Mouse (Mus musculus) lung, embryonic 16.5 days (tissue): Measurements from ENCODE around the gene Ddx58. TPM values are rescaled to one million over a fixed set of nuclear protein-coding genes. Genes with fewer than 3 reads are reported as not detected.

ENCODE experiments used
- ATAC-seq: fragments of 200-750 bp; cut with Nextera tagmentation; 2 replicates; pipeline ENCODE4 v1.8.0; 2017; ENCODE audit warnings: low read depth, mild to moderate bottlenecking, moderate library complexity
- H3K27ac ChIP-seq: fragments of 300-500 bp; sonication (generic); 2 replicates; pipeline ENCODE4 v1.5.1; 2014; ENCODE audit warnings: mild to moderate bottlenecking, control low read depth, low read length
- H3K27me3 ChIP-seq: fragments of 300-500 bp; sonication (generic); 2 replicates; pipeline ENCODE4 v1.6.1; 2014; ENCODE audit warnings: low read depth, low read length, mixed read lengths; ENCODE audit not compliant: control insufficient read depth, insufficient read depth
- H3K36me3 ChIP-seq: fragments of 300-500 bp; sonication (generic); 2 replicates; pipeline ENCODE4 v1.6.1; 2014; ENCODE audit warnings: low read length; ENCODE audit not compliant: control insufficient read depth, insufficient read depth
- H3K4me1 ChIP-seq: fragments of 300-500 bp; sonication (generic); replicated peaks from 2 replicates; pipeline ENCODE4 v1.6.1; 2014; ENCODE audit warnings: low read length, mixed read lengths; ENCODE audit not compliant: control insufficient read depth, insufficient read depth
- H3K4me2 ChIP-seq: fragments of 300-500 bp; sonication (generic); 2 replicates; pipeline ENCODE4 v1.6.1; 2014; ENCODE audit warnings: low read depth, low read length, control low read depth
- H3K4me3 ChIP-seq: fragments of 300-500 bp; sonication (generic); 2 replicates; pipeline ENCODE4 v1.5.1; 2014; ENCODE audit warnings: mild to moderate bottlenecking, low read length, control low read depth
- H3K9ac ChIP-seq: fragments of 300-500 bp; sonication (generic); 2 replicates; pipeline ENCODE4 v1.6.1; 2014; ENCODE audit warnings: low read length, control low read depth
- H3K9me3 ChIP-seq: fragments of 300-500 bp; sonication (generic); 2 replicates; pipeline ENCODE4 v1.6.1; 2016; ENCODE audit warnings: low read length; ENCODE audit not compliant: control insufficient read depth
- WGBS: fragments of 180-500 bp; shearing (Covaris S2); extraction: QIAGEN DNeasy Blood & Tissue Kit; methylation state at CpG from one replicate; pipeline ENCODE4 v1.1.7; 2014; 5-methylcytosine and 5-hydroxymethylcytosine counted together
- polyA plus RNA-seq: library from polyadenylated mRNA; unstranded; fragments of >200 nt; fragmentation: Nextera tagmentation; extraction: Ambion mirVana; gene quantifications from 2 replicates; pipeline ENCODE4 v1.2.1, GENCODE M21; 2015

The Ddx58 gene
- polyA plus RNA-seq, 1 experiment from 2014 or later: 11.7 TPM

DNA sequence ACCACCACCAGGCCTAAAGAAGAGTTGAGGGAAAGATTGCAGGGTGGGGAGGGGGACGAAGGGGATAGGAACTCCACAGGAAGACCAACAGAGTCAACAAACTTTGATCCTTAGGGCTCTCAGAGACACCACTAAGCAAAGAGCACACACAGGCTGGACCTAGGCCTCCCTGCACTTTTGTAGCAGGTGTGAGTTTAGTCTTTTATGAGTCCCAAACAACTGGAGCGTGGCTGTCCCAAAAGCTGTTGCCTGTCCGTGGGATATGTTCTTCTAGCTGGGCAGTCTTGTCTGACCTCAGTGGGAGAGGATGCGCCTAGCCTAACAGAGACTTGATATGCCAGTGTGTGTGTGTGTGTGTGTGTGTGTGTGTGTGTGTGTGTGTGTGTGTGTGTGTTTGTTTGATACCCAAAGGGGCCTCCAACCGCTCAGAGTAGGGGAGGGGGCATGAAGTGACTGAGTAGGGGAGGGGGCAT lies 680 bp upstream of the Ddx58 start:
- H3K4me1 ChIP-seq: peaks cover 4% of the 10 kb centered on the region; the same call in 1 of the 2 replicates
- H3K4me3 ChIP-seq: peak overlapping the region; percentile 60
- peak overlapping the region; percentile 70 for H3K4me2 ChIP-seq
- no peaks in the 10 kb centered on the region for H3K36me3 ChIP-seq
- H3K27me3 ChIP-seq: no peaks in the 10 kb centered on the region
- no peaks in the 10 kb centered on the region for H3K9me3 ChIP-seq
- no peak overlapping the region for H3K27ac ChIP-seq
- peak; percentile 5; the same call in 1 of the 2 replicates for ATAC-seq
- H3K9ac ChIP-seq: peak overlapping the region; percentile 63
- 45% methylated on average over 5 of the region's 5 CpGs for WGBS

DNA sequence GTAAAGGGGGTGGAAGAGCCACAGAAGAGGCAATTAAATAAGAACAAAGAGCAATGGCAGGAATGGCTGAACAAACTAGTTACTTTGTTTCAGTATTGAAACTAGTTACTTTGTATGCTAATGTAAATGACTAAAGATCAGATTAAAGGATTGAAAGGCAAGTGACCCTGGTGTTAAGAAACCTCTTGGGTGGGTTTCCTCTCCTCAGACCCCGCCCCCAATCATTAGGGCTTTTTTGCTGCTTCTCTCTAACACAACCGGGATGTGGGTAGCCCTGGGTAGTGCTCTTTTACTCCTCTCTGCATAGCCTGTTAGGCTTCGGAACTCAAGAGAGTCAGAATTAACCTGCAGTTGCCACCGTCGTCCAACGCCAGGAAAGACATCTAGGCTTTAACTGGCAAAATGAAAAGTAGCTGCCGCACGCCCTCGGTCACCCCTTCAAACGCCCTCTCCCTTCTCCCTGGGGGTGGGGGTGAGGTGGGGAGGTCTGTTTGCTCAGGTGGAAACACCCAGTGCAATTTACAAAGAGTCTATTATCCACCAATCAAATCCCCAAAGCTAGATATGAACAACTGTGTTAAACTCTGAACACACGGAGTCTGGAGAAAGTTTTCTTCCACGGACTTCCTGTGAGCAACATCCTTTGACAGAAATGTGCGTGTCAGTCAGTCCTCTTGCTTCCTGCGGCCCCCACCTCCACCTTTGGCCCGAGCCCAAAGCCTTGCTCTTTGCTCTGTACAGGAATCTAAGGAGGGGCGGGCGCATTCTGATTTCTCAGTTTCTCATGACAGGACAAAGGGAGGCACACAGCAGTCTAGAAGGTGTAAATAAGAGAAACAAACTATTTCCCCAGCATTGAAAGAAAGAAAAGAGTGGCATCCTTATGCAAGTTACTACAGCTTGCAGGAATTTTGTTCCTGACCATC lies 882 bp downstream of the Ddx58 start:
- peaks cover 4% of the 10 kb centered on the region; the same call in 1 of the 2 replicates for H3K4me1 ChIP-seq
- 1% methylated on average over 17 of the region's 17 CpGs for WGBS
- peak overlapping the region; percentile 63 for H3K9ac ChIP-seq
- no peaks in the 10 kb centered on the region for H3K9me3 ChIP-seq
- peak overlapping the region; percentile 60 for H3K4me3 ChIP-seq
- peak; percentile 78 for ATAC-seq
- H3K27ac ChIP-seq: peak overlapping the region; percentile 70
- H3K27me3 ChIP-seq: no peaks in the 10 kb centered on the region
- H3K36me3 ChIP-seq: 0 out of 2 replicates have a peak, but pooled peaks cover 2% of the 10 kb centered on the region
- H3K4me2 ChIP-seq: peak overlapping the region; percentile 70

DNA sequence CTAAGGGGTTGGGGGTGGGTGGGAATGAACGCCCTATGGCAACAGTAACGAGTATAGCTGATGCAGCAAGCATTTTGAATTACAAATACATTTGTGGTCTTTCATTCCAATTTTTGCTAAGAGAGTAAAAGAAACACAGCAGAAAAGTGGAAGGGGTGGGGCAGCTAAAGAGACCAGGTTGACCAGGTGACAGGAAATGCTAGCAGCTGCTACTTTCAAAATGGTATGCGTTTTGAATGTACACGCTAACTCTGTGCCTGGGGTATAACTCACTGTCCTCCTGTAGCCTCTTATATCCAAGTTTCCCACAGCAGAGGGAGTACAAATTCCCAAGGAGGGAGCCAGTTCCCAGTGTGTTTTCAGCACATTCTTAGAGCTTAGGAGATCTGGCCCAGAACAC lies 2.8 kb downstream of the Ddx58 start:
- Histone ChIP-seq H3K9ac (no peak overlapping the region), H3K4me2 (no peak overlapping the region), H3K27me3 (no peaks in the 10 kb centered on the region), H3K9me3 (no peaks in the 10 kb centered on the region), H3K4me1 (peaks cover 4% of the 10 kb centered on the region; the same call in 1 of the 2 replicates), H3K27ac (no peak overlapping the region), H3K36me3 (0 out of 2 replicates have a peak, but pooled peaks cover 2% of the 10 kb centered on the region), H3K4me3 (no peak overlapping the region)
- WGBS: 70% methylated on average over 4 of the region's 4 CpGs
- no peak for ATAC-seq

DNA sequence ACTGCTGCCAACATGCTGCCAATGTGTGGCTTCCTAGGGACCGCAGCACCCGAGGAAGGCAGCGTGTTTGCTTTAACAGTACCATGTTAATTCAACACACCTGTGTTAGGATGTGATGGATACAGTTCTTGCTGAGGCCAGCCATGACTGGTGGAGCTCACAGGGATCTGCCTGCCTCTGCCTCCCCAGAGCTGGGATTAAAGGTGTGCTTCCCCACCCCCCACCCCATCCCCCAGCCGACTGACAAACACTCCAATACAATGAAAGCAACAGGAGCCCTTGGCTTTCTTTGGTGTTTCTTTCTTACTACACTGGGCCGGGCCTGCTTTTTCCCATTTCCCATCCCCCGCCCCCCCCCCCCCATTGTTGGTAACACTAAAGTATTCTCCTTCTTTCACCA lies 5.4 kb downstream of the Ddx58 start:
- WGBS: 81% methylated on average over 6 of the region's 6 CpGs
- Histone ChIP-seq H3K27ac (no peak overlapping the region), H3K4me1 (peaks cover 4% of the 10 kb centered on the region; the same call in 1 of the 2 replicates), H3K4me3 (no peak overlapping the region), H3K36me3 (0 out of 2 replicates have a peak, but pooled peaks cover 2% of the 10 kb centered on the region), H3K4me2 (no peak overlapping the region), H3K27me3 (no peaks in the 10 kb centered on the region), H3K9me3 (no peaks in the 10 kb centered on the region), H3K9ac (no peak overlapping the region)
- no peak for ATAC-seq

DNA sequence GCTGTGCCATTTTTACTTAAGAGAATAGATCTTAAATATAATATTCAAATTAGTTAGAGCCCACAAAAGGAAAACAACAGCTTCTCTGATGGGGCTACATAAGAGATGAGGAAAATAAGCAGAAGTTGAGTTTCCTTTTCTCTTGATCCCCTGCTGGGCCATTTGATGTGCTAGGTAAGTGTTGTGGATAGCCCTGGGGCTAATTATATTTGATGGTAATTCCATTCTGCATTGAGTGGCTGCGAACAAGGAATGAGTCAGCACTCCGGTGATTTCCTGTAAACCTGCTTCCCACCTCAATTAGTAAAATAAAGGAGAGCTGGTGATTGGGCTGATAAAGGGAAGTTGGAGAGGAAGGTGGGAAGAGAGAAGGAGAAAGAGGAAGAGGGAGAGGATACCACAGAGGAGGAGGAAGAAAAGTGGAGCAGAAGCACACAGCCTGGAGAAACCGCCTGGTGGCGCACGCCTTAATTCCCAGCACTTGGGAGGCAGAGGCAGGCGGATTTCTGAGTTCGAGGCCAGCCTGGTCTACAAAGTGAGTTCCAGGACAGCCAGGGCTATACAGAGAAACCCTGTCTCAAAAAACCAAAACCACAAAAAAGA lies 6.5 kb downstream of the Ddx58 start:
- Histone ChIP-seq H3K9ac (no peak overlapping the region), H3K4me2 (no peak overlapping the region), H3K9me3 (no peaks in the 10 kb centered on the region), H3K27ac (no peak overlapping the region), H3K27me3 (no peaks in the 10 kb centered on the region), H3K4me3 (no peak overlapping the region), H3K4me1 (no peaks in the 10 kb centered on the region), H3K36me3 (0 out of 2 replicates have a peak, but pooled peaks cover 2% of the 10 kb centered on the region)
- ATAC-seq: no peak
- WGBS: 88% methylated on average over 7 of the region's 7 CpGs

DNA sequence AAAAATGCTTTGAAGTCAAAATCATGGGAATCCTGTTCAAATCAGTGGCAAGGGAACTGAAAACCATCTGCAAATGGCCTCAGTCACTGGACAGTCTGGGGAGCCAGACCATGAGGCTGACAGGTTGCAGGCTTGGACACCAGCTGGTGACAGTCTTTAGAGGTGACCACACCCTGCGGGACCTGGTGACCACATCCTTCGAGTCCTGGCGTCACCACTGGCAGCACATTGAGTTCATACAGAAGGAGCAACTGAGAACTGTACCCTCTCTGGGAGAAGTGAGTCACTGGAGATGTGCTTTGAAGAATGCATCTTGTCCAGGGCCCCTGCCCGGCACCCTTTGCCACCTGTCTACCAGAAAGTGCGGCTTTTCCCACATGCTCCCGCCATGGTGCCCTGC lies 9.9 kb downstream of the Ddx58 start:
- H3K9me3 ChIP-seq: no peaks in the 10 kb centered on the region
- H3K27me3 ChIP-seq: no peaks in the 10 kb centered on the region
- H3K27ac ChIP-seq: no peak overlapping the region
- no peak overlapping the region for H3K9ac ChIP-seq
- no peak overlapping the region for H3K4me2 ChIP-seq
- ATAC-seq: no peak
- H3K36me3 ChIP-seq: 0 out of 2 replicates have a peak, but pooled peaks cover 1% of the 10 kb centered on the region
- H3K4me3 ChIP-seq: no peak overlapping the region
- WGBS: 96% methylated on average over 6 of the region's 6 CpGs
- H3K4me1 ChIP-seq: no peaks in the 10 kb centered on the region

DNA sequence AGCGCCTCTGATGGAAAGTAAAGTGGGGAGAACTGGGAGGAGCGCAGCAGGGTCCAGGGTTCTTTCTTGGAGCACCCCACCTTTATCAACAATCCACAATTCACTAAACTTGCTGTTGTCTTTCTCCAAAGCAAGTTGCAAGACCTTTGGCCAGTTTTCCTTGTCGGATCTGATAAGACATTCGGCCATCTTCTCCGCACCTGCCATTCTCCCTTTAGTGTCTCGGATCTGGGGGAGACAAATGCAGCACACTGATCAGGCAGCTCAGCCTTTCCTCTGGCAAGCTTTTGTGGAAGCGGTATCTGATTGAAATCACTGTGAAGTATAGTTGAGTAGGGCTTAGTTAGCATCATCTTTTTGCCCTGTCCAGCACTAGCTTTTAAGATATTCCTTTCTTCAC lies 11.7 kb downstream of the Ddx58 start:
- no peak for ATAC-seq
- H3K27ac ChIP-seq: no peak overlapping the region
- H3K27me3 ChIP-seq: no peaks in the 10 kb centered on the region
- H3K9me3 ChIP-seq: no peaks in the 10 kb centered on the region
- H3K4me3 ChIP-seq: no peak overlapping the region
- WGBS: 91% methylated on average over 7 of the region's 7 CpGs
- H3K4me2 ChIP-seq: no peak overlapping the region
- no peak overlapping the region for H3K9ac ChIP-seq
- no peaks in the 10 kb centered on the region for H3K4me1 ChIP-seq
- no peaks in the 10 kb centered on the region for H3K36me3 ChIP-seq

DNA sequence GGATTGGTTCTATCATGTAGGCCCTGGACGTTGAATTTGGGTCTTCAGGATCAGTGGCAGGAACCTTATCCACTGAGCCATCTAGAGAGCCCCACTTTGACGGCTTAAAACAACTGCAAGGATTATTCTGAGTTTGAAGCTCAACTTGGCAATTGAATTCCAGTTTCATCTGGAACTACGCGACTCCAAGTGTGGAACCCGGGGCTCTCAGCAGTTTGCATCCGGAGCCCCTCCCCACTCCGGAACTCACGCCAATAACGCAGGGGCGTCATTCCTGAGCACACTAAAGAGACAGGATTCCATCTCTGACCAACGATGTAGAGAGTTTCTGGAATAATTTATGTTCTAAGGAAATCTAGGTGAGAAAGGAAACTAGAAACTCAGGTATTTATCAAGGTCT lies 12.5 kb downstream of the Ddx58 start:
- WGBS: 76% methylated on average over 11 of the region's 11 CpGs
- H3K9ac ChIP-seq: no peak overlapping the region
- H3K4me3 ChIP-seq: no peak overlapping the region
- no peak overlapping the region for H3K4me2 ChIP-seq
- no peaks in the 10 kb centered on the region for H3K36me3 ChIP-seq
- ATAC-seq: no peak
- H3K27ac ChIP-seq: no peak overlapping the region
- H3K4me1 ChIP-seq: no peaks in the 10 kb centered on the region
- H3K27me3 ChIP-seq: no peaks in the 10 kb centered on the region
- no peaks in the 10 kb centered on the region for H3K9me3 ChIP-seq

DNA sequence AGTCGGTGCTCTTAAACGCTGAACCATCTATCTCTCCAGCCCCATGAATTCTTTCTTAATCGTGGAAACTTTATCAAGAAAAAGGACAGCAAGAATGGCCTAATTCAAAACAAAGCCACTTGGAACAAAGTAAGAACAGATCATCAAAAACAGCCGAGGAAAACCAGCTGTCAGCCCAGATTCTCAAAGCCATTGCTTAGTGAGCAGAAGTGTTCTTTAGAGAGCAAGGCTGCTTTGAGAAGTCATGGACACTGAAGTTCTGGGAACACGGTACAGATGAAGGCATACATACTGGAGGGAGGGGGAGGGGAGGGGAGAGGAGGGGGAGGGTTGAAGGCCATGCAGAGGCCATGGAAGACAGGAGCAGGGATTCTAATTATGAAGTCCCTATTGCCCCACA lies 13.5 kb downstream of the Ddx58 start:
- 38% methylated on average over 5 of the region's 5 CpGs for WGBS
- peak; percentile 75 for ATAC-seq
- Histone ChIP-seq H3K36me3 (no peaks in the 10 kb centered on the region), H3K9ac (no peak overlapping the region), H3K27me3 (no peaks in the 10 kb centered on the region), H3K4me2 (no peak overlapping the region), H3K4me3 (no peak overlapping the region), H3K27ac (no peak overlapping the region), H3K9me3 (no peaks in the 10 kb centered on the region), H3K4me1 (no peaks in the 10 kb centered on the region)
